ENCODE assay signal across 23 mouse cellular contexts in the genomic region with DNA sequence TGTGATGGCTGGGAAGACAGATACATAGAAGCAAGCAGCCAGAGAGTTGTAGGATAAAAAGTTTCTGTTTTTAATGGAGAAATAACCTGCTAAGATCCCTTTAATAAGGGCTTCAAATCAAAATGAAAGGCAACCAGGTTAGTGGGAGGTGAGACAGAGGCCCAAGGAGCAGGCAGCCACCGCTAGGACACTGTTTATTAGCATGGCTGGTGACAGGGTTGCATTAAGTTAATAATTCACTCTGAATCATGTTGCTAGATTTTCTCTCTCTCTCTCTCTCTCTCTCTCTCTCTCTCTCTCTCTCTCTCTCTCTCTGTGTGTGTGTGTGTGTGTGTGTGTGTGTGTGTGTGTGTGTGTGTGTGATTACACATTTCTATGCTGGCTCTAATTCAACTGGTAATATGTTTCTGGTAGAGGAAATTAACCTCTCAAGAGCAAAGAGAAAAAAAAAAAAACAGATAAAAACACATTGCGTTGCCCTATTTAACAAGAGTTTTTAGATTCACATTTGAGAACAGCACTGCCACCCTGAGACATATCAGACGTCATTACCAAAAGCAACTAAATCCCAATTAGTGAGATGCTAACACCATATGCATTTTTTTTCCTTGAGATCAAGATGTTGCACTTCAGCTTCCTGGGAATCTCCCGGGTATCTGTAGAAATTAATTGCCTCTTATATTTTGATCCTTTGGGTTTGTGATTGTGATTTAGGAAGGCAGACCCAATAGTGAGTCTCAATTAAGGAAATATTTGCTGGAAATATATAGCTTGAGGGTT.
A peak's percentile ranks its signal among the peaks of the same experiment; 100 is the strongest.
DNase-seq lines count a peak whose midpoint lies in the region; ATAC-seq and TF ChIP-seq lines count a peak whose summit lies in the region.
"Had no signal": no experiment of that assay in that cellular context is flagged by ENCODE, and none has a peak within 500 bp of the region (broad histone marks: within the 10 kb centered on the region; RNA-seq: fewer than 3 reads in every experiment).

No protein-coding gene starts in this region.

- WGBS in forebrain, embryonic 14.5 days: 70% methylated on average over 4 of the region's 4 CpGs
- 67% methylated on average over 4 of the region's 4 CpGs for WGBS in forebrain, embryonic 12.5 days
- 60% methylated on average over 4 of the region's 4 CpGs for WGBS in kidney, embryonic 15.5 days
- 70% methylated on average over 4 of the region's 4 CpGs for WGBS in kidney, embryonic 14.5 days
- WGBS in liver, adult 2 months: 55% methylated on average over 4 of the region's 4 CpGs
- WGBS in liver, embryonic 11.5 days: 69% methylated on average over 4 of the region's 4 CpGs
- 65% methylated on average over 4 of the region's 4 CpGs for WGBS in midbrain, postnatal 0 days
- 73% methylated on average over 4 of the region's 4 CpGs for WGBS in midbrain, embryonic 15.5 days

- no peak overlapping the region for H3K4me2 ChIP-seq in forebrain, embryonic 14.5 days (ENCODE audit: low read length)
- no peak overlapping the region for H3K4me2 ChIP-seq in forebrain, embryonic 12.5 days
- no peak overlapping the region for H3K4me2 ChIP-seq in kidney, embryonic 15.5 days
- no peak overlapping the region for H3K4me2 ChIP-seq in kidney, embryonic 14.5 days (replicated peaks; ENCODE audit: low read depth, low read length)
- no peak overlapping the region for H3K4me2 ChIP-seq in liver, embryonic 11.5 days
- H3K4me2 ChIP-seq in midbrain, postnatal 0 days (ENCODE audit: low read depth, low read length, poor library complexity, severe bottlenecking): no peak overlapping the region
- no peak overlapping the region for H3K4me2 ChIP-seq in midbrain, embryonic 15.5 days
- H3K4me2 ChIP-seq: embryonic facial prominence, embryonic 12.5 days; heart, embryonic 11.5 days; heart, embryonic 15.5 days had no signal

- H3K9ac ChIP-seq in forebrain, embryonic 14.5 days (ENCODE audit: low read length): no peak overlapping the region
- no peak overlapping the region for H3K9ac ChIP-seq in forebrain, embryonic 12.5 days
- no peak overlapping the region for H3K9ac ChIP-seq in kidney, embryonic 15.5 days
- no peak overlapping the region for H3K9ac ChIP-seq in kidney, embryonic 14.5 days (ENCODE audit: low read depth, low read length)
- H3K9ac ChIP-seq in liver, adult 2 months (ENCODE audit: low read depth, low read length): no peak overlapping the region
- H3K9ac ChIP-seq in liver, embryonic 11.5 days (ENCODE audit: low read depth, low read length): no peak overlapping the region
- no peak overlapping the region for H3K9ac ChIP-seq in midbrain, postnatal 0 days (replicated peaks; ENCODE audit: low read length, poor library complexity, severe bottlenecking)
- no peak overlapping the region for H3K9ac ChIP-seq in midbrain, embryonic 15.5 days
- H3K9ac ChIP-seq: embryonic facial prominence, embryonic 12.5 days; forebrain, postnatal 0 days; heart, embryonic 15.5 days had no signal

- DNase-seq in forebrain, embryonic 14.5 days (ENCODE audit: low spot score): peak; percentile 12
- peak; percentile 61 for DNase-seq in liver, adult 2 months (ENCODE audit: extremely low read depth, low read depth, low spot score)
- no peak for DNase-seq in liver, embryonic 11.5 days (ENCODE audit: low spot score)
- DNase-seq in midbrain, postnatal 0 days (ENCODE audit: low spot score): peak; percentile 5
- DNase-seq: adrenal gland, adult 8-10 months; adrenal gland, postnatal 36 days; B cell, adult 2 months; cerebellum, adult 11 months; cerebellum, adult 9-10 months; cerebellum, postnatal 25 days; forebrain, postnatal 0 days; gastrocnemius, postnatal 14 days; heart, adult 2 months; heart, postnatal 14 days had no signal

- no peak overlapping the region for H3K27ac ChIP-seq in forebrain, embryonic 14.5 days (ENCODE audit: low read depth, low read length)
- H3K27ac ChIP-seq in forebrain, embryonic 12.5 days: no peak overlapping the region
- no peak overlapping the region for H3K27ac ChIP-seq in kidney, embryonic 15.5 days
- H3K27ac ChIP-seq in kidney, embryonic 14.5 days (ENCODE audit: low read depth, low read length): no peak overlapping the region
- no peak overlapping the region for H3K27ac ChIP-seq in liver, adult 2 months (replicated peaks; ENCODE audit: insufficient read depth, low read depth, low read length)
- no peak overlapping the region for H3K27ac ChIP-seq in liver, embryonic 11.5 days (ENCODE audit: low read depth, low read length)
- no peak overlapping the region for H3K27ac ChIP-seq in midbrain, postnatal 0 days (ENCODE audit: low read depth, low read length)
- no peak overlapping the region for H3K27ac ChIP-seq in midbrain, embryonic 15.5 days
- H3K27ac ChIP-seq: embryonic facial prominence, embryonic 12.5 days; heart, adult 2 months; heart, embryonic 15.5 days had no signal

- no peaks in the 10 kb centered on the region for H3K27me3 ChIP-seq in forebrain, embryonic 14.5 days (replicated peaks; ENCODE audit: control insufficient read depth, insufficient read depth, low read length)
- no peaks in the 10 kb centered on the region for H3K27me3 ChIP-seq in forebrain, embryonic 12.5 days
- H3K27me3 ChIP-seq in kidney, embryonic 15.5 days: no peaks in the 10 kb centered on the region
- H3K27me3 ChIP-seq in kidney, embryonic 14.5 days (ENCODE audit: control insufficient read depth, insufficient read depth, low read length): no peaks in the 10 kb centered on the region
- no peaks in the 10 kb centered on the region for H3K27me3 ChIP-seq in liver, adult 2 months (ENCODE audit: control insufficient read depth, insufficient read depth, low read length)
- no peaks in the 10 kb centered on the region for H3K27me3 ChIP-seq in liver, embryonic 11.5 days (replicated peaks; ENCODE audit: control insufficient read depth, insufficient read depth, low read length)
- H3K27me3 ChIP-seq in midbrain, postnatal 0 days (ENCODE audit: insufficient read depth, low read length): no peaks in the 10 kb centered on the region
- H3K27me3 ChIP-seq in midbrain, embryonic 15.5 days (replicated peaks): no peaks in the 10 kb centered on the region
- H3K27me3 ChIP-seq: embryonic facial prominence, embryonic 12.5 days; heart, embryonic 15.5 days had no signal

- H3K4me3 ChIP-seq in forebrain, embryonic 14.5 days (ENCODE audit: low read depth, low read length): no peak overlapping the region
- no peak overlapping the region for H3K4me3 ChIP-seq in forebrain, embryonic 12.5 days (replicated peaks)
- H3K4me3 ChIP-seq in kidney, embryonic 15.5 days (replicated peaks): no peak overlapping the region
- no peak overlapping the region for H3K4me3 ChIP-seq in kidney, embryonic 14.5 days (ENCODE audit: low read length)
- H3K4me3 ChIP-seq in liver, adult 2 months (ENCODE audit: insufficient read depth, low read depth, low read length): no peak overlapping the region
- no peak overlapping the region for H3K4me3 ChIP-seq in liver, embryonic 11.5 days (ENCODE audit: low read depth, low read length)
- no peak overlapping the region for H3K4me3 ChIP-seq in midbrain, postnatal 0 days (ENCODE audit: low read depth, low read length)
- no peak overlapping the region for H3K4me3 ChIP-seq in midbrain, embryonic 15.5 days
- H3K4me3 ChIP-seq: embryonic facial prominence, embryonic 12.5 days; heart, adult 2 months; heart, embryonic 15.5 days had no signal

- H3K79me2 ChIP-seq in liver, adult 2 months (ENCODE audit: control insufficient read depth, insufficient read depth, low read length): no peaks in the 10 kb centered on the region

- H3K9me3 ChIP-seq in forebrain, embryonic 14.5 days (replicated peaks; ENCODE audit: control insufficient read depth, low read length): no peaks in the 10 kb centered on the region
- H3K9me3 ChIP-seq in forebrain, embryonic 12.5 days: no peaks in the 10 kb centered on the region
- H3K9me3 ChIP-seq in kidney, embryonic 15.5 days (replicated peaks): no peaks in the 10 kb centered on the region
- no peaks in the 10 kb centered on the region for H3K9me3 ChIP-seq in kidney, embryonic 14.5 days (ENCODE audit: control insufficient read depth, low read length)
- H3K9me3 ChIP-seq in liver, embryonic 11.5 days (ENCODE audit: control insufficient read depth, low read length): no peaks in the 10 kb centered on the region
- H3K9me3 ChIP-seq in midbrain, postnatal 0 days (ENCODE audit: low read length): no peaks in the 10 kb centered on the region
- no peaks in the 10 kb centered on the region for H3K9me3 ChIP-seq in midbrain, embryonic 15.5 days
- H3K9me3 ChIP-seq: embryonic facial prominence, embryonic 12.5 days; G1E; heart, embryonic 15.5 days had no signal

- no peak for ATAC-seq in forebrain, embryonic 14.5 days
- no peak for ATAC-seq in forebrain, embryonic 12.5 days (ENCODE audit: low FRiP score)
- ATAC-seq in kidney, embryonic 15.5 days (replicated peaks; ENCODE audit: low FRiP score): peak; percentile 71; the same call in 1 of the 2 replicates
- no peak for ATAC-seq in kidney, embryonic 14.5 days (ENCODE audit: low FRiP score, low TSS enrichment)
- ATAC-seq in liver, embryonic 11.5 days (replicated peaks; ENCODE audit: low FRiP score): no peak
- ATAC-seq in midbrain, postnatal 0 days (ENCODE audit: low FRiP score): no peak
- ATAC-seq in midbrain, embryonic 15.5 days (replicated peaks): no peak
- ATAC-seq: CD4-positive, CD25-positive, alpha-beta regulatory T cell, adult 4 months; forebrain, postnatal 0 days had no signal

- no peak for TF ChIP-seq POLR2A in liver, adult 2 months (IDR thresholded peaks at IDR 0.05; ENCODE audit: extremely low read depth, insufficient read depth, low read length)

- peak; percentile 14; the same call in 1 of the 2 replicates for TF ChIP-seq CTCF in liver, adult 2 months (IDR thresholded peaks at IDR 0.05; ENCODE audit: low read depth, low read length)
- no peak for TF ChIP-seq CTCF in midbrain, postnatal 0 days (IDR thresholded peaks at IDR 0.05)

- no peaks in the 10 kb centered on the region for H3K36me3 ChIP-seq in forebrain, embryonic 14.5 days (ENCODE audit: control insufficient read depth, insufficient read depth, low read length)
- no peaks in the 10 kb centered on the region for H3K36me3 ChIP-seq in forebrain, embryonic 12.5 days (replicated peaks)
- no peaks in the 10 kb centered on the region for H3K36me3 ChIP-seq in kidney, embryonic 15.5 days
- no peaks in the 10 kb centered on the region for H3K36me3 ChIP-seq in kidney, embryonic 14.5 days (ENCODE audit: control insufficient read depth, insufficient read depth, low read length)
- no peaks in the 10 kb centered on the region for H3K36me3 ChIP-seq in liver, adult 2 months (ENCODE audit: control insufficient read depth, insufficient read depth, low read length)
- no peaks in the 10 kb centered on the region for H3K36me3 ChIP-seq in liver, embryonic 11.5 days (ENCODE audit: control insufficient read depth, insufficient read depth, low read length)
- H3K36me3 ChIP-seq in midbrain, postnatal 0 days (ENCODE audit: insufficient read depth, low read length): no peaks in the 10 kb centered on the region
- no peaks in the 10 kb centered on the region for H3K36me3 ChIP-seq in midbrain, embryonic 15.5 days (replicated peaks)
- H3K36me3 ChIP-seq: embryonic facial prominence, embryonic 12.5 days; G1E; heart, embryonic 15.5 days had no signal

- H3K4me1 ChIP-seq in forebrain, embryonic 14.5 days (ENCODE audit: control insufficient read depth, insufficient read depth, low read length): no peaks in the 10 kb centered on the region
- H3K4me1 ChIP-seq in forebrain, embryonic 12.5 days: no peaks in the 10 kb centered on the region
- H3K4me1 ChIP-seq in kidney, embryonic 15.5 days: 0 out of 2 replicates have a peak, but pooled peaks cover 2% of the 10 kb centered on the region
- H3K4me1 ChIP-seq in kidney, embryonic 14.5 days (ENCODE audit: control insufficient read depth, insufficient read depth, low read length): no peaks in the 10 kb centered on the region
- no peaks in the 10 kb centered on the region for H3K4me1 ChIP-seq in liver, adult 2 months (ENCODE audit: control insufficient read depth, insufficient read depth, low read length)
- no peaks in the 10 kb centered on the region for H3K4me1 ChIP-seq in liver, embryonic 11.5 days (replicated peaks; ENCODE audit: control insufficient read depth, insufficient read depth, low read length)
- no peaks in the 10 kb centered on the region for H3K4me1 ChIP-seq in midbrain, postnatal 0 days (ENCODE audit: insufficient read depth, low read length)
- H3K4me1 ChIP-seq in midbrain, embryonic 15.5 days: no peaks in the 10 kb centered on the region
- H3K4me1 ChIP-seq: embryonic facial prominence, embryonic 12.5 days; heart, embryonic 15.5 days had no signal
